Mouse (Mus musculus) layer of hippocampus, adult 11-12 months (tissue): ENCODE results near the gene Ascc3.

ENCODE experiments used
- DNase-seq: peaks from one replicate; pipeline ENCODE4 v3.0.0; 2022; ENCODE audit warnings: low spot score

Ascc3 gene

GRCm38 (mm10) chr10:50592355-50593293 is at the start of gene Ascc3:
Gene Ascc3 (plus strand): TSS chr10:50592669.
- peak; percentile 93 for DNase-seq

- no peak for DNase-seq
Observed at GRCm38 (mm10) chr10:50584721-50585120, 7.7 kb upstream of the Ascc3 start.

GRCm38 (mm10) chr10:50586556-50586955 is 5.9 kb upstream of the Ascc3 start:
- no peak for DNase-seq

DNA sequence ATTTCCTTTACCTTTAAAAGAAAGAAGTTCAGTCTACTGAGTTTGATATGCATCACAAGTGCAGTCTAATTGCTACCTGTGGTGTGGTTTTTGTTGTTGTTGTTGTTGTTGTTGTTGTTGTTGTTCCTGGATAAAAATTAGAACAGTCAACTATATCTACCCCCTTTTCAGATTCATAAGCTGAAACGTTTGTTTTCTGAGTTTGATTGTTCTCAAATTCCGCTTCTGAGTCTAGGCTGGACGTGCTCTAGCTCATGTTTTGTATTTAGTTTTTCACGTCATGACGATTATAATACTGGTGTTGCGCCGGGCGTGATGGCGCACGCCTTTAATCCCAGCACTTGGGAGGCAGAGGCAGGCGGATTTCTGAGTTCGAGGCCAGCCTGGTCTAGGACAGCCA is 902 bp downstream of the Ascc3 start:
- DNase-seq: no peak

- DNase-seq: no peak
Observed at GRCm38 (mm10) chr10:50595340-50595739, 2.9 kb downstream of the Ascc3 start.

DNA sequence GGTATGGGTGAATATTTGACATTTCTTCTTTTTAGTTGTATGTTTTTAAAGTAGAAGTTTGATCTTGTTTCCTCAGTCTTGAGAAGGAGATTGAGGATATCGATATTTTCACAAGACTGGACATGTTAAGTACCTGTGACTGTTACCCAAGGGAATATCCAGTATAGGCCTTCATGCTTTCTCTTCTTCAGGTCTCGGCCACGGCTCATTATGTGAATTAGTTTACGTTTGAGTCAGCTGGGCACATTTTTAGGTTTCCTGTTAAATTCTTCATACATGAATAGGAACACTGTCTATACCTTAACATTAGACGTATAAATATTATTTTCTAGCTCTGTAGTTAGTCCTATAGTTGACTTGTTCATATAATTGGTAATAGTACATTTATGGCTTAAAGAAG is 12.4 kb downstream of the Ascc3 start:
- no peak for DNase-seq

- no peak for DNase-seq
Observed at GRCm38 (mm10) chr10:50613840-50614239, 21.4 kb downstream of the Ascc3 start.

DNA sequence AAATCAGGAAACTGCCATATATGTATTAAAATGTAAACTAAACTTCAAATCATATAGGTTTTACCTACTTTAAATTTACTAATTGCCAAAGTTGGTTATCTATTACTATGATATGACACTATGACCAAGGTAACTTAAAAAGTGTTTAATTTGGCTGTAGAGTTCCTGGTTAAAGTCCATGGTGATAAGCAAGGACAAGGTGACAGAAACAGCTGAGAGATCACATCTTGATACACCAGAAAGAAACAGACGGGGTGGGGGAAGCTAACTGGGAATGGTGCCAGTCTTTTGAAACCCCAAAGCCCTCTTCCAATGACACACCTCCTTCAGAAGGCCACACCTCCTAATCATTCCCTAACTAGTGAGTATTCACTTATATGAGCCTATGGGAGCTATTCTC is 33.4 kb downstream of the Ascc3 start:
- DNase-seq: no peak

DNA sequence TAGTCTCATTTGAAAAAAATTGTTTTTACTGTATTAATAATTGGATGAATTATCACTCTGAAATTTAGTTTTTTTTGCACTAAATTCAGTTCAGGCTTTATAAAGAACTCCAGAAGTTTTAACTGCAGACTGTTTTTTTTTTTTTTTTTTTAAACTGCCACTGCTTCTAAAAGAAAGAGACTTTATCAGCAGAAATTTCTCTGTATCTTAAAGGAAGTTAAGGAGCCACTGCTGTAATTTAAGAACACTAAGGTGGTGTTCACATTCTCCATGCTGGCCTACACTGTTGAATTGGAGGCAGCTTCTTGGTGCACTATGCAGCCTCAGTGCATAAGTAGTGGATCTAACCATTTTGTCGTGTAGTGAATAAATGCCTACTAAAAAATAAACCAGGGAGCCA is 47.1 kb downstream of the Ascc3 start:
- no peak for DNase-seq

DNA sequence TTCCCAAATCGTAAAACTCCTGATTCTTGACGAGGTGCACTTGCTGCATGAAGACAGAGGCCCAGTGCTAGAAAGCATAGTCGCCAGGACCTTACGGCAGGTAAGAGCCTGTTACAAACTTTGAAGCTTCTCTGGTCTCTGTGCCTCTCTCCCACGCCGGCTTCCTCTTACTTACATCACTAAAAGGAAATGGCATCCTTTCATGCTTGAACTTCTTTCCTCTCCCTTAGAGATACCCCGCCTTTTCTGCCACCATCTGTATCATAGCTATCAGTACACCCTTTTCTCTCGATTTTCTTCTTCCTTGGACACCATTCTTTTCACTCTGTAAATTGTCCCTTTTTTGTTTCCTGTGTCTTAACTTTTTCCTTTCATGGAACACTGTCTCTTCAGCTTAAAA is 58.1 kb downstream of the Ascc3 start:
- DNase-seq: no peak

GRCm38 (mm10) chr10:50653551-50653950 is 61.1 kb downstream of the Ascc3 start:
- DNase-seq: no peak

- DNase-seq: peak; percentile 10
Observed at GRCm38 (mm10) chr10:50657352-50657751, 64.9 kb downstream of the Ascc3 start.

- DNase-seq: peak; percentile 17
Observed at GRCm38 (mm10) chr10:50671517-50671916, 79.0 kb downstream of the Ascc3 start.

- no peak for DNase-seq
Observed at GRCm38 (mm10) chr10:50690324-50690723, 97.9 kb downstream of the Ascc3 start.

GRCm38 (mm10) chr10:50698836-50699433 is 106.5 kb downstream of the Ascc3 start:
- no peak for DNase-seq

- no peak for DNase-seq
Observed at GRCm38 (mm10) chr10:50701736-50702135, 109.3 kb downstream of the Ascc3 start.

GRCm38 (mm10) chr10:50702361-50702760 is 109.9 kb downstream of the Ascc3 start:
- DNase-seq: no peak

- DNase-seq: peak; percentile 65
Observed at GRCm38 (mm10) chr10:50704202-50704601, 111.7 kb downstream of the Ascc3 start.

- DNase-seq: no peak
Observed at GRCm38 (mm10) chr10:50704898-50705297, 112.4 kb downstream of the Ascc3 start.

DNA sequence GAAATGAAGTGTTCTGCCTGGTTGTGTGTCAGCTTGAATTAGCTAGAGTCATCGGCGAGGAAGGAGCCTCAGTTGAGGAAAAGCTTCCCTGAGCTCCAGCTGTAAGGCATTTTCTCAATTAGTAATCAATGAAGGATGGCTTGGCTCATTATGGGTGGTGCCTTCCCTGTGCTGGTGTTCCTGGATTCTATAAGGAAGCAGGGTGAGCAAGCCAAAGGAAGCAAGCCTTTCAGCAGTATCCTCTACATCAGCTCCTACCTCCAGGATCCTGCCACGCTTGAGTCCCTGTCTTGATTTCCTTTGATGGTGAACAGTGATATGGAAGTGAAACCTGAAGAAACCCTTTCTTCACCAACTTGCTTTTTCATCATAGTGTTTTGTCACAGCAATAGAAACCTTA is 118.8 kb downstream of the Ascc3 start:
- DNase-seq: no peak

DNA sequence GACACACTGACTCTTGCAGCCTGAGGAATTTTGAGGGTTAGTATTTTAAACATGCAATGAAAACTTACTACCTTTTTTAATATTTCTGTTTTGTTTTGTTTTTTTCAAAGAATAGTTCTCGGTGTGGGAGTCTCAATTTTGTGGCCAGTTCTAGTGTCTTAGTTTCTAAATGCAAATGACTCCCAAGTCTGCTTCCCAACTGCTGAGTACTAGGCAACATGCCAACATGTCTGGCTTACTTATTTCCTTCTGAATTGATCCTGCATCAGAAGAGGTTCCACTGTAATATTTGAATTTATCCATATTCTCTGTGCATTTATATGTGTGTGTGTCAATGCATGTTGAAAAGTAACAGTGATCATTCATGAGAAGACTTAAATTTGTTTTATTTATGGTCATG is 119.3 kb downstream of the Ascc3 start:
- peak; percentile 18 for DNase-seq

DNA sequence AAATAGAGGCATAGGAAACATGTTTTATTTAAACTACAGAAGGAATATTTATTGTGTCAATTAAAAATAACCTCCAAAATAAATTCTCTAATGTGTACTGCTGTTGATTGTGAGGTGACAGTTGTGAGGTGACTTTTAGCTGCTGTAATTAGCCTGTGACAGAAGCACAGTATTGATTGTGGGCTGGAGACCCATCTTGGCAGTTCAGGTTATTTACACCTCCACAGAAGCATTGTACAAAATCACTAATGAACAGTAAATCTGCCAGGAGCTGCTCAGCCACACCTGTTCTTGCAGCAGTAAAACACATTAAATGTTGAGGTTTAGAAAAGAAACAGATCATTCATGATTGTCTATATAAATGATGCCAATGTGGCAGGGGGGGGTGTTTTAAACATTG is 141.0 kb downstream of the Ascc3 start:
- DNase-seq: no peak

DNA sequence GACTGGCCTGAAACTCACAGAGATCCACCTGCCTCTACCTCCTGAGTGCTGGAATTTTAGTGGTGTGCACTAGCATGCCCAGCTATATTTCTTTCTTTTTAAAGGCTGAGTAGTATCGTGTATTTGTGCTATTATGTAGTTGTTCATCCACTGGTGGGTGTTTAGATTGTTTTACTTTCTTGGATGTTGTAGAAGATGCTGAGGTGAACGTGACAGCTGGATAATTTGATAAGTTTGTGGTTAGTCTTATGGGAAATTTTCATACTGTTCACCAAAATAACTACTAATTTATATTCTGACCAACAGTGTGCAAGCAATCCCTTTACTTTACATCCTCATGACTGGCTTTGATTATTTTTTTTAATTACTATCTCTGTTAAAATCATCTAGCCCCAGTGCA is 169.6 kb downstream of the Ascc3 start:
- no peak for DNase-seq

DNA sequence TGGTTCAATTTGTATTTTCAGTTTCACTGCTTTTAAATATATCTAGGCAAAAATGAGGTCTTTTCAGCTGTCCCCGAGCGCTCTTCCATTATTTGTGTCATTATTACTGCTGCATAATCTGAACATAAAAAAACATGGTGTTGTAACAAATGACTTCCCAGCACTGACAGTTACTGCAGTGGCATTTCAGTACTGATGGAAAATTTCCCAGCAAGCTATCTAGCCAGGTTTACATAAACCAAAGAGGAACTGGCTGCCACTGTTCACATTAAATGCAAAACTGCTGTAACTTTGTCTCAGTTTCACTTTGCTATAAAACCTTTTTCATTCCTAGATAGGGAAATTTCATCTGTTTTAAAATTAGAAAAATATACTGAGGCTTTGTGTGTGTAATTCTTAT is 170.5 kb downstream of the Ascc3 start:
- no peak for DNase-seq
